Mouse (Mus musculus): ENCODE measurements around the gene Tent5c. TPM values are rescaled to one million over a fixed set of nuclear protein-coding genes. Genes with fewer than 3 reads are reported as not detected.

Gene Tent5c
- polyA plus RNA-seq, 1 experiment, result not detected

DNA sequence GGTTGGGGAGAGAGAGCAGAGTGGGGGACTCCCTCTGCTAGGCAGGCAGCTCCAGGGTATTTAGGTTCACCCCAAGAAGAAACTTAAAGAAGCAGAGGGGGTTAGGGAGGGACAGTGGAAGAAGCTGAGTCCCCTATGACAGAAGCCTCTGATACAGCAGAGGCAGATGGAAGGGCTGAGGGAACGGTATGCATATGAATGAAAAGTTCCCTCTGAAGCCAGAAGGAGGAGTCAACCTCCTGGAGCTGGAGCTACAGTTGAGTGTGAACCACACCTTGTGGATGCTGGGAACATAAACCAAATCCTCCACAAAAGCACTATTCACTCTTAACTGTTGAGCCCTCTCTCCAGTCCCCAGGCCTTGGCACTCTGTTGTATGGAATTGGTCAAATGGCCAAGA lies 32.5 kb upstream of the Tent5c start:
- no peak for TF ChIP-seq CTCF (IDR thresholded peaks at IDR 0.05; ENCODE audit: insufficient read depth, low read depth, low read length)
- no peak for TF ChIP-seq POLR2A (IDR thresholded peaks at IDR 0.05; ENCODE audit: insufficient read depth, low read depth, low read length)
- Histone ChIP-seq H3K27ac (ENCODE audit: insufficient read depth, low read depth, low read length) (no peak overlapping the region), H3K4me1 (ENCODE audit: control insufficient read depth, insufficient read depth, low read length) (no peaks in the 10 kb centered on the region), H3K4me3 (ENCODE audit: insufficient read depth, low read depth, low read length) (no peak overlapping the region)
- WGBS, result 70% methylated on average over 1 of the region's 1 CpGs

DNA sequence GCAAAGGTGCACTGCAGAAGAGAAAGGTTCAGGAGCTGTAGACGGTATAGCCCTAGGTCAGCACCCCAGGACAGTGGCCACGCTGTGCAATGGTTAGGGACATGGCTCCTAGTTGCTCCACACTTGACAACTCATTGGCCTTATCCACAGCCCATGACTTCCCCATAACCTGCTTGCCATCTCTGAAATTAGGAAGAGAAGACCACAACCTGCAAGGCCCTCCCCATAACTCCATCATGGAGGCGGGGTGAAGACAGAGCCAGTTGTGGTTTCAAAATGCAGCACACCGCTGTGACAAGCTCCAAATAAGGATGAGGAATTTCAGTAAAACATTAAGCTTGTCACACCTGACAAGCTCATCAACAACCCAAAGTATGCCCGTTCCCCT lies 26.6 kb upstream of the Tent5c start:
- WGBS, result 92% methylated on average over 5 of the region's 5 CpGs
- TF ChIP-seq POLR2A (IDR thresholded peaks at IDR 0.05; ENCODE audit: insufficient read depth, low read depth, low read length), result no peak
- TF ChIP-seq CTCF (IDR thresholded peaks at IDR 0.05; ENCODE audit: insufficient read depth, low read depth, low read length), result no peak
- Histone ChIP-seq H3K27ac (ENCODE audit: insufficient read depth, low read depth, low read length) (no peak overlapping the region), H3K4me1 (ENCODE audit: control insufficient read depth, insufficient read depth, low read length) (no peaks in the 10 kb centered on the region), H3K4me3 (ENCODE audit: insufficient read depth, low read depth, low read length) (no peak overlapping the region)

DNA sequence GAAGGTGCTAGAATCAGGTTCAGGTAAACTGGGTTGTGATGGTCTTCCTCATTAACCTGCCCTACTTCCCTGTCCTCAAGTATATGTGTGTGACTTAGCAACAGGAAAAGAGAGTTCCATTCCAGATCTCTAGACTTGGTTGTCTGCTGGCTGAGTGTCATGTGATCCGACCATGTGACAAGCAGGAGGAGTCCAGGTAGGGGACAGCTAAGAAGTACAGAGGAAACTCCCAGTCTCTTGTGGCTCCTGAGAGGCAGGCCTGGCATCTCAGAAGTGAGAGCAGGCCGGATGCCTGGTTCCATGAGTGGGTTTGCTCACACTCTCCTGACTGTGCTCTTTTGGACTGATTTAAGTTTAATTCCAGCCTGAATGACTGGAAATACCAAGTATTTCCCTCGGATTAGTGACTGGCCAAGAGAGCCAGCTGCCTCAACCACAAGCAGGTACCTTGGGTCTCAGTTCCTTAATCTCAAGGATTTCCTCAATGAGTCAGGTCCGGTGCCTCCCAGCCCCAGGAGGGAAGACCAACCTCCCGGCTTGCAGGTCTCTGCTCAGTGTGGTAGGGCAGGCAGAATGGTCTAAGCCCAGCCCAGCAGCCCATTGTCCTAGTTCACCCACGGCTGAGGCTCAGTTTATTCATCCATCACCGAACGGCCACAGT lies 26.1 kb upstream of the Tent5c start:
- H3K27ac ChIP-seq (ENCODE audit: insufficient read depth, low read depth, low read length), result no peak overlapping the region
- no peaks in the 10 kb centered on the region for H3K4me1 ChIP-seq (ENCODE audit: control insufficient read depth, insufficient read depth, low read length)
- 72% methylated on average over 8 of the region's 8 CpGs for WGBS
- no peak overlapping the region for H3K4me3 ChIP-seq (ENCODE audit: insufficient read depth, low read depth, low read length)
- no peak for TF ChIP-seq CTCF (IDR thresholded peaks at IDR 0.05; ENCODE audit: insufficient read depth, low read depth, low read length)
- no peak for TF ChIP-seq POLR2A (IDR thresholded peaks at IDR 0.05; ENCODE audit: insufficient read depth, low read depth, low read length)

DNA sequence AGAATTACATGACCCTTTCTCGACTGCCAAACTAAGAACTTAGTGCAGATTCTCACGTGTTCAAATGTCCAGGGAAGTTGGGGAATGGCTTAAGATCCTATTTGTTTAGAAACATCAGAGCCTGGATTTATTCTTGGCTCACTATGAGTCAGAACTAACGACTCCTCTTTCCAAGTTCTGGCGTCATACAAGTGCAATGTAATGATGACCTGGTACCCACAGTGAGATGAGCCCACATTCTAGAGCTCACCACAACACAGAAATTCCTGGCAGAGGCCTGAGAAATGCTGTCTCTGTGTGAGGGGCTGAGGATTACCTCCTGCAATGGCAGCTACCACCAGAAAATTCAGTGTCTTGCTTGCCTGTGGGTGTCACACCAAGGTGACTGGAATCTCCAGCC lies 18.1 kb upstream of the Tent5c start:
- H3K4me1 ChIP-seq (ENCODE audit: control insufficient read depth, insufficient read depth, low read length), result no peaks in the 10 kb centered on the region
- TF ChIP-seq CTCF (IDR thresholded peaks at IDR 0.05; ENCODE audit: insufficient read depth, low read depth, low read length) (no peak), POLR2A (IDR thresholded peaks at IDR 0.05; ENCODE audit: insufficient read depth, low read depth, low read length) (no peak)
- 53% methylated on average over 4 of the region's 4 CpGs for WGBS
- H3K4me3 ChIP-seq (ENCODE audit: insufficient read depth, low read depth, low read length), result no peak overlapping the region
- H3K27ac ChIP-seq (ENCODE audit: insufficient read depth, low read depth, low read length), result no peak overlapping the region

DNA sequence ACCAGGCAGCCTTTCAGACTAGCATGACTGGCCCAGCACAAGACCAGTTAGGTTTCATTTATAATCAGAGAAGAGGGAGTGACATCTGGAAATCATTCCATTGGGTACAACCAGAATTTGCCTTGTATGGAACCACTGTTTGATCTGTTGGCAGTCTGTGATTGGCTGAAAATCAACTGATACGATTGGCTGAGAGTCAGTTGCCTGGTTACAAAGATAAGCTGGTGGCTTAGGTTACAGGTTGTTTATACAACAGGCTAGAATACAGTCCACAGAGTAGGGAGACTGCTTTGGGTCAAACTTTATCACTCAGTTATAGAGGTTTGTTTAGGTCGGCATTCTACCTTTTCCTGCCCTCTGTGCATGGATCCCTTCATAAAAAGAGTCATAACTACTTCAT lies 17.6 kb upstream of the Tent5c start:
- WGBS, result 84% methylated on average over 2 of the region's 2 CpGs
- no peak overlapping the region for H3K27ac ChIP-seq (ENCODE audit: insufficient read depth, low read depth, low read length)
- H3K4me3 ChIP-seq (ENCODE audit: insufficient read depth, low read depth, low read length), result no peak overlapping the region
- H3K4me1 ChIP-seq (ENCODE audit: control insufficient read depth, insufficient read depth, low read length), result no peaks in the 10 kb centered on the region
- TF ChIP-seq POLR2A (IDR thresholded peaks at IDR 0.05; ENCODE audit: insufficient read depth, low read depth, low read length), result no peak
- no peak for TF ChIP-seq CTCF (IDR thresholded peaks at IDR 0.05; ENCODE audit: insufficient read depth, low read depth, low read length)

DNA sequence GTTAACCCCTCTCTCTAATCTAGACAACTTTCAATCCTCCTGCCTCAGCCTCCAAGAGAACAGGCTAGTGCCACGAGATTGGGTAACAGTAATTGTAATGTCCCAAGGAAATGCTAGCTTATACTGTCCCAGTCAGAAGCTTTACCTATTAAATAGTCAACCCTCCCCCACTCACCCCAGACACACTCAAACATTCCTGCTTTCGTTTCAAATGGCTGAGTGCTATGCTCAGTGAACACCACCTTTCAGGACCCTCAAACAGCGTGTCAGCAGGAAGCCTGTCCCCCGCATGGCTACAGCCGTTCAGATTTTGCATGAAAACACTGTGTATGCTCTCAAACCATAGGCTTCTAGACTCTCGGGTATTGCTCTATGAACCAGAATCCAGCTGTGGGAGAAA lies 14.8 kb upstream of the Tent5c start:
- 86% methylated on average over 6 of the region's 6 CpGs for WGBS
- TF ChIP-seq POLR2A (IDR thresholded peaks at IDR 0.05; ENCODE audit: insufficient read depth, low read depth, low read length) (no peak), CTCF (IDR thresholded peaks at IDR 0.05; ENCODE audit: insufficient read depth, low read depth, low read length) (no peak)
- H3K4me1 ChIP-seq (ENCODE audit: control insufficient read depth, insufficient read depth, low read length), result no peaks in the 10 kb centered on the region
- H3K4me3 ChIP-seq (ENCODE audit: insufficient read depth, low read depth, low read length), result no peak overlapping the region
- no peak overlapping the region for H3K27ac ChIP-seq (ENCODE audit: insufficient read depth, low read depth, low read length)

DNA sequence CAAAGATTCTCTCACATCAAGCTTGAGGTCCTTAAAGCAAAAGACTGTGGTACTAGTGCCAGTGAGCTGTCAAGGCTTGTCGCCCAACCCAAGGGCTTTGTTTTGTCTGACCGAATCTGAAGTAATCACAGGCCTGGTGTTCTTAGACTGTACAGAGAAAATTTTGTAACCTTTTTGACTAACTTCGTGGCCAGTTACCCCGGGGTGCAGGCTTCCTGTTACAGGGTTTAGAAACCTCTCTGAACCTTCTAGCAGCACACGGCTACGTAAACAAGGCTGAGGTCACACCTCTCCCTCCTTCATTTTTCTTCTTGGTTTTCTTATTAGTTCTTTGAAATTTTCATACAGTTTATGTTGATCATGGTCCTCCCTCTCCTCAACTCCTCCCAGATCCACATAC lies 13.4 kb upstream of the Tent5c start:
- no peak overlapping the region for H3K4me3 ChIP-seq (ENCODE audit: insufficient read depth, low read depth, low read length)
- H3K27ac ChIP-seq (ENCODE audit: insufficient read depth, low read depth, low read length), result no peak overlapping the region
- no peaks in the 10 kb centered on the region for H3K4me1 ChIP-seq (ENCODE audit: control insufficient read depth, insufficient read depth, low read length)
- TF ChIP-seq POLR2A (IDR thresholded peaks at IDR 0.05; ENCODE audit: insufficient read depth, low read depth, low read length) (no peak), CTCF (IDR thresholded peaks at IDR 0.05; ENCODE audit: insufficient read depth, low read depth, low read length) (no peak)
- WGBS, result 76% methylated on average over 6 of the region's 6 CpGs

DNA sequence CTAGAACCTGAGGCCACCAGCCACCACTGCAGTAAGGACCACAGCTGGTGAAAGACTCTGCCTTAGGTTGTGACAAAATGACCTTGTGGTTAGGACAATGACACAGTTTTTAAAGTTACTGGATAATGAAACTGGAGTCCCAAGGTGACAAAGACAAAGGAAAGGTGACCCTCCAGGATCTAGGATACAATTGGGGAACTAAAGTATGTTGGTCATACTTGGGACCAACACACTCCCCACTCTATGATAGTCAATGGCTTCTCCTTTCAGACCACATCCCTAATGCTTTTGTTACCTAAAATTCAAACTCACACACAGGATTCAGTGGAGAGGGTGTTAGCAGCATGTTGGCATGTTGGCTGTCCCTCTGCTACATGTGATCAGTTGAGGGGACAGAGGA lies 12.8 kb upstream of the Tent5c start:
- TF ChIP-seq CTCF (IDR thresholded peaks at IDR 0.05; ENCODE audit: insufficient read depth, low read depth, low read length) (no peak), POLR2A (IDR thresholded peaks at IDR 0.05; ENCODE audit: insufficient read depth, low read depth, low read length) (no peak)
- Histone ChIP-seq H3K4me1 (ENCODE audit: control insufficient read depth, insufficient read depth, low read length) (no peaks in the 10 kb centered on the region), H3K4me3 (ENCODE audit: insufficient read depth, low read depth, low read length) (no peak overlapping the region), H3K27ac (ENCODE audit: insufficient read depth, low read depth, low read length) (no peak overlapping the region)

DNA sequence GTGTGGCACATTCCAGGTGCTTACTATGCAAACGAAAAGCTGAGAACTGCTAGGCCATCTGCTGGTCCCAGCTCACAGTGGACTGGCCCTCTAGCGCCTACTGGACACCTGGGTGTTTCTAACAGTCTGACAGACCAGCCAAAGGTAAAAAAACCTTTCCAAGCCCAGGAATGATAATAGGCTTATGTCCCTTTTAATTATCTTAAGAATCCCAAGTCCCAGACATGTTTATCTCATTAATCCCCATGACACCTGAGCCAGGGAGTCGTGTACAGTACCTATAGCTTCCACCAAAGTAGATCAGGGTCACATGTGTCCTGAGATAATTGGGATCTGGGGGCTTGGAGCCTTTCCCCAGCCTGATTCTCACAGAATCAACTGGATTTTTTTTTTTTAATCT lies 7.0 kb upstream of the Tent5c start:
- H3K4me1 ChIP-seq (ENCODE audit: control insufficient read depth, insufficient read depth, low read length), result 0 out of 2 replicates have a peak, but pooled peaks cover 6% of the 10 kb centered on the region
- no peak overlapping the region for H3K27ac ChIP-seq (ENCODE audit: insufficient read depth, low read depth, low read length)
- H3K4me3 ChIP-seq (ENCODE audit: insufficient read depth, low read depth, low read length), result no peak overlapping the region
- WGBS, result 93% methylated on average over 3 of the region's 3 CpGs
- TF ChIP-seq POLR2A (IDR thresholded peaks at IDR 0.05; ENCODE audit: insufficient read depth, low read depth, low read length), result no peak
- no peak for TF ChIP-seq CTCF (IDR thresholded peaks at IDR 0.05; ENCODE audit: insufficient read depth, low read depth, low read length)

DNA sequence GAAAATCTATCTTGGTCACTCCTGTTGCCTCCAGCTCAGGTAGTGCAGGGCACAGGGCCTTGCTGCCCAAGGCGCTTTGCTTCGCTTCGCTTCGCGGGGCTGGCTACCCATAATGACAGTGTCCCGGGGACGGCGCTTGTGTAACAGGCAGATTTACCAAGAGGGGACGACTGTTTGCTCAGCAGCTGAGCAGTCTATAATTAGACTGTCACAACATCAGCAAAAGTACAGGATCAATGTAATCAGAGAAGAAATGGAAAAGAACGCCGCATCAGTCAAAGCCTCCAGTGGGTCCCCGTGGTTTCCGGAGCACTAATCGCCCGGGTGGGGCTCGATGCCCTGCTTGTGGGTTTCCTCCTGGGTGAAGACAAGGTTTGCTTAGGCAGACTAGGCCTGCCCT lies 6.3 kb upstream of the Tent5c start:
- TF ChIP-seq POLR2A (IDR thresholded peaks at IDR 0.05; ENCODE audit: insufficient read depth, low read depth, low read length) (no peak), CTCF (IDR thresholded peaks at IDR 0.05; ENCODE audit: insufficient read depth, low read depth, low read length) (no peak)
- Histone ChIP-seq H3K4me3 (ENCODE audit: insufficient read depth, low read depth, low read length) (no peak overlapping the region), H3K4me1 (ENCODE audit: control insufficient read depth, insufficient read depth, low read length) (0 out of 2 replicates have a peak, but pooled peaks cover 6% of the 10 kb centered on the region), H3K27ac (ENCODE audit: insufficient read depth, low read depth, low read length) (no peak overlapping the region)
- WGBS, result 29% methylated on average over 16 of the region's 16 CpGs
